Mouse (Mus musculus): ENCODE data around the gene Filip1l. TPM values are rescaled to one million over a fixed set of nuclear protein-coding genes. Genes with fewer than 3 reads are reported as not detected.

The Filip1l gene
- total RNA-seq, 1 experiment, result 7.4 TPM

- H3K36me3 ChIP-seq (ENCODE audit: control insufficient read depth, insufficient read depth, low read length, poor library complexity, severe bottlenecking), result no peaks in the 10 kb centered on the region
- no peaks in the 10 kb centered on the region for H3K4me1 ChIP-seq (ENCODE audit: control insufficient read depth in 2 of 2, insufficient read depth in 2 of 2, low read length in 2 of 2, poor library complexity in 1 of 2)
- no peaks in the 10 kb centered on the region for H3K9me3 ChIP-seq (ENCODE audit: control insufficient read depth, insufficient read depth, low read depth, low read length)
- no peak overlapping the region for H3K9ac ChIP-seq (ENCODE audit: insufficient read depth, low read depth, low read length, poor library complexity, severe bottlenecking)
- H3K27ac ChIP-seq (ENCODE audit: insufficient read depth, low read depth, low read length, poor library complexity, severe bottlenecking), result no peak overlapping the region
- TF ChIP-seq CHD2 (IDR thresholded peaks at IDR 0.05; ENCODE audit: low read depth, low read length) (no peak), MAFK (IDR thresholded peaks at IDR 0.05; ENCODE audit: insufficient read depth, low read depth, low read length) (no peak), ZC3H11A (IDR thresholded peaks at IDR 0.05; ENCODE audit: borderline replicate concordance, low read depth, low read length) (no peak), HCFC1 (IDR thresholded peaks at IDR 0.05; ENCODE audit: borderline replicate concordance, insufficient read depth, low read length) (no peak), ZNF384 (IDR thresholded peaks at IDR 0.05; ENCODE audit: low read depth, low read length) (no peak)
- in situ Hi-C loops (cut with MboI; ENCODE audit: low sequenced_read_pairs in 2 of 2, unreplicated experiment in 2 of 2), result no loop called here
- no peak for DNase-seq (ENCODE audit: low read depth, low spot score)
- H3K4me3 ChIP-seq (ENCODE audit: insufficient read depth in 1 of 2, low read depth in 1 of 2, low read length in 2 of 2, poor library complexity in 1 of 2, severe bottlenecking in 1 of 2), result no peak overlapping the region
Measured at GRCm38 (mm10) chr16:57318637-57319125, 34.2 kb upstream of the Filip1l start.

- Histone ChIP-seq H3K4me3 (ENCODE audit: insufficient read depth in 1 of 2, low read depth in 1 of 2, low read length in 2 of 2, poor library complexity in 1 of 2, severe bottlenecking in 1 of 2) (no peak overlapping the region), H3K9ac (ENCODE audit: insufficient read depth, low read depth, low read length, poor library complexity, severe bottlenecking) (no peak overlapping the region), H3K27ac (ENCODE audit: insufficient read depth, low read depth, low read length, poor library complexity, severe bottlenecking) (no peak overlapping the region), H3K36me3 (ENCODE audit: control insufficient read depth, insufficient read depth, low read length, poor library complexity, severe bottlenecking) (no peaks in the 10 kb centered on the region), H3K4me1 (ENCODE audit: control insufficient read depth in 2 of 2, insufficient read depth in 2 of 2, low read length in 2 of 2, poor library complexity in 1 of 2) (no peaks in the 10 kb centered on the region), H3K9me3 (ENCODE audit: control insufficient read depth, insufficient read depth, low read depth, low read length) (no peaks in the 10 kb centered on the region)
- in situ Hi-C loops (cut with MboI; ENCODE audit: low sequenced_read_pairs in 2 of 2, unreplicated experiment in 2 of 2), result no loop called here
- DNase-seq (ENCODE audit: low read depth, low spot score), result no peak
- TF ChIP-seq ZNF384 (IDR thresholded peaks at IDR 0.05; ENCODE audit: low read depth, low read length), result no peak
- TF ChIP-seq ZC3H11A (IDR thresholded peaks at IDR 0.05; ENCODE audit: borderline replicate concordance, low read depth, low read length), result no peak
- no peak for TF ChIP-seq CHD2 (IDR thresholded peaks at IDR 0.05; ENCODE audit: low read depth, low read length)
- TF ChIP-seq MAFK (IDR thresholded peaks at IDR 0.05; ENCODE audit: insufficient read depth, low read depth, low read length), result no peak
- no peak for TF ChIP-seq HCFC1 (IDR thresholded peaks at IDR 0.05; ENCODE audit: borderline replicate concordance, insufficient read depth, low read length)
Measured at GRCm38 (mm10) chr16:57319284-57320124, 33.4 kb upstream of the Filip1l start.

DNA sequence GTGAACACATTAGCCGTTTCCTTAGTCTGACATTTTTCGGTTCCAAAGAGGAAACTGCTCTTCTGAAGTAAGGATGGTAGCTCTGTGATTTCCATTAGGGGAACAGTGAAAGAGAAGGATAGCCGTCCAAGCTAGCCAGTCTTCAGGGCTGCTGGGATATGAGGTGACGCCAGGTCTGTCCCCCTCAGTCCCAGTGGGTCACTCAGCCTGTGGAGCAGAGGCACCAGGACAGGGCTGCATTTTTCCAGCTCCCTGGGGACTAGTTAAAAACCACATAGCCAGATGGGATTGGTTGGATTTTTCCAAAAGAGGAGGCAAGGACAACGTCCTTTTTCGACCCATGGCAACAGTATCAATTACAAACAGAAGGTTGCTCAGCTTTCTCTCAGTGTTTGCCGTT lies 25.9 kb upstream of the Filip1l start:
- TF ChIP-seq MAFK (IDR thresholded peaks at IDR 0.05; ENCODE audit: insufficient read depth, low read depth, low read length), result no peak
- Histone ChIP-seq H3K27ac (ENCODE audit: insufficient read depth, low read depth, low read length, poor library complexity, severe bottlenecking) (no peak overlapping the region), H3K4me1 (ENCODE audit: control insufficient read depth in 2 of 2, insufficient read depth in 2 of 2, low read length in 2 of 2, poor library complexity in 1 of 2) (no peaks in the 10 kb centered on the region), H3K9me3 (ENCODE audit: control insufficient read depth, insufficient read depth, low read depth, low read length) (no peaks in the 10 kb centered on the region), H3K36me3 (ENCODE audit: control insufficient read depth, insufficient read depth, low read length, poor library complexity, severe bottlenecking) (no peaks in the 10 kb centered on the region), H3K4me3 (ENCODE audit: insufficient read depth in 1 of 2, low read depth in 1 of 2, low read length in 2 of 2, poor library complexity in 1 of 2, severe bottlenecking in 1 of 2) (no peak overlapping the region), H3K9ac (ENCODE audit: insufficient read depth, low read depth, low read length, poor library complexity, severe bottlenecking) (no peak overlapping the region)
- DNase-seq (ENCODE audit: low read depth, low spot score), result no peak
- in situ Hi-C loops (cut with MboI; ENCODE audit: low sequenced_read_pairs in 2 of 2, unreplicated experiment in 2 of 2), result no loop called here

DNA sequence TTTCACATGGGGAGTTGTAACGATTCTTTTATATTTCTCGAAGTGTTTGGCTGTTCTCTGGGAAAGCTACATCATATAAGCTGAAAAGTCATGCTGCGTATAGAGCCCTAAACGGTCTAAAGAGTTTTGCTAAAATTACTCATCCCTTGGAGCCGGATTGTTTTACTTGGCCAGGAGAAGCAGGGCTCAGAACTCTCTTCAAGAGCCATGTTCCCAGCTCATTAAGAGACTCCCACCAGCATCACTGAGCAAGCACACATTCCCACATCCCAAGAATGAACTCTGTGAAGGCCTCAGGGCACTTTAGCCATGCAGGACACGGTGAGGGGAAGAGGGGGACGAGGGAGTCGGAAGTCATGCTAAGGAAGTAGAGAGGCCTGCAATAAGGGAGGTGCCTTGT lies 23.9 kb upstream of the Filip1l start:
- no peak for TF ChIP-seq ZNF384 (IDR thresholded peaks at IDR 0.05; ENCODE audit: low read depth, low read length)
- no peak for TF ChIP-seq HCFC1 (IDR thresholded peaks at IDR 0.05; ENCODE audit: borderline replicate concordance, insufficient read depth, low read length)
- no peak for TF ChIP-seq ZC3H11A (IDR thresholded peaks at IDR 0.05; ENCODE audit: borderline replicate concordance, low read depth, low read length)
- H3K4me3 ChIP-seq (ENCODE audit: insufficient read depth in 1 of 2, low read depth in 1 of 2, low read length in 2 of 2, poor library complexity in 1 of 2, severe bottlenecking in 1 of 2), result no peak overlapping the region
- no peak overlapping the region for H3K27ac ChIP-seq (ENCODE audit: insufficient read depth, low read depth, low read length, poor library complexity, severe bottlenecking)
- no peaks in the 10 kb centered on the region for H3K9me3 ChIP-seq (ENCODE audit: control insufficient read depth, insufficient read depth, low read depth, low read length)
- no peaks in the 10 kb centered on the region for H3K4me1 ChIP-seq (ENCODE audit: control insufficient read depth in 2 of 2, insufficient read depth in 2 of 2, low read length in 2 of 2, poor library complexity in 1 of 2)
- H3K36me3 ChIP-seq (ENCODE audit: control insufficient read depth, insufficient read depth, low read length, poor library complexity, severe bottlenecking), result no peaks in the 10 kb centered on the region
- in situ Hi-C loops (cut with MboI; ENCODE audit: low sequenced_read_pairs in 2 of 2, unreplicated experiment in 2 of 2), result no loop called here
- no peak overlapping the region for H3K9ac ChIP-seq (ENCODE audit: insufficient read depth, low read depth, low read length, poor library complexity, severe bottlenecking)
- DNase-seq (ENCODE audit: low read depth, low spot score), result no peak

DNA sequence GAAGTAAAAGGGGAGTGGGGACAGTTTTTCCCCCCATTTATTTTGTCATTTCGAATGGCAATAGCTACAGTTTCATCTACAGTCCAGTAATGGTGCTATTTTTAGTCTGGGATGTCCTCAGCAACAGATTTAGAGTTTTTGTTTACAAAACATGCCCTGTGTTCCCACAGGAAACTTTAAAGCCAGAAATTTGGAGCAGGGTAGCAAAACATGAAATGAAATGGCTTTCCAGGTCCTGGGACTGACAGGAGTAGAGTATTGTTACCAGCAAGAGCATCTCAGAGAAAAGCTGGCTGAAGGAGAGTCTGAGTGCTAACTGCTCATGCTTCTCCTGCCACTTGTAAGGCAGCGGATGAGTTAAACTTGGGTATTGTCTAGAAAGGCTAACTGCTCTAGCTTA lies 22.8 kb upstream of the Filip1l start:
- H3K9me3 ChIP-seq (ENCODE audit: control insufficient read depth, insufficient read depth, low read depth, low read length), result no peaks in the 10 kb centered on the region
- H3K36me3 ChIP-seq (ENCODE audit: control insufficient read depth, insufficient read depth, low read length, poor library complexity, severe bottlenecking), result no peaks in the 10 kb centered on the region
- TF ChIP-seq CHD2 (IDR thresholded peaks at IDR 0.05; ENCODE audit: low read depth, low read length), result no peak
- no peak for TF ChIP-seq ZNF384 (IDR thresholded peaks at IDR 0.05; ENCODE audit: low read depth, low read length)
- no peak for TF ChIP-seq ZC3H11A (IDR thresholded peaks at IDR 0.05; ENCODE audit: borderline replicate concordance, low read depth, low read length)
- TF ChIP-seq MAFK (IDR thresholded peaks at IDR 0.05; ENCODE audit: insufficient read depth, low read depth, low read length), result no peak
- TF ChIP-seq HCFC1 (IDR thresholded peaks at IDR 0.05; ENCODE audit: borderline replicate concordance, insufficient read depth, low read length), result no peak
- in situ Hi-C loops (cut with MboI; ENCODE audit: low sequenced_read_pairs in 2 of 2, unreplicated experiment in 2 of 2), result no loop called here
- H3K27ac ChIP-seq (ENCODE audit: insufficient read depth, low read depth, low read length, poor library complexity, severe bottlenecking), result no peak overlapping the region
- no peak overlapping the region for H3K4me3 ChIP-seq (ENCODE audit: insufficient read depth in 1 of 2, low read depth in 1 of 2, low read length in 2 of 2, poor library complexity in 1 of 2, severe bottlenecking in 1 of 2)
- no peak for DNase-seq (ENCODE audit: low read depth, low spot score)
- no peak overlapping the region for H3K9ac ChIP-seq (ENCODE audit: insufficient read depth, low read depth, low read length, poor library complexity, severe bottlenecking)
- H3K4me1 ChIP-seq (ENCODE audit: control insufficient read depth in 2 of 2, insufficient read depth in 2 of 2, low read length in 2 of 2, poor library complexity in 1 of 2), result no peaks in the 10 kb centered on the region
